Mouse (Mus musculus) spleen, adult 2 months (tissue): ENCODE measurements at regions not wholly inside any gene's neighbourhood (a gene's known extent, or its start where the extent isn't known, plus 50 kb on each side); places are given as distances from the start of the nearest gene placed in this dataset.

ENCODE experiments used
- CTCF ChIP-seq: fragments of 200-500 bp; IDR thresholded peaks from 2 replicates; pipeline ENCODE4 v1.5.1; 2011; ENCODE audit warnings: mild to moderate bottlenecking, inconsistent platforms; ENCODE audit not compliant: insufficient read depth, insufficient read length, insufficient replicate concordance; ENCODE audit errors: extremely low read depth
- POLR2A ChIP-seq: fragments of 200-500 bp; IDR thresholded peaks from 2 replicates; pipeline ENCODE4 v1.6.1; 2011; ENCODE audit warnings: low read depth, low read length, inconsistent platforms

DNA sequence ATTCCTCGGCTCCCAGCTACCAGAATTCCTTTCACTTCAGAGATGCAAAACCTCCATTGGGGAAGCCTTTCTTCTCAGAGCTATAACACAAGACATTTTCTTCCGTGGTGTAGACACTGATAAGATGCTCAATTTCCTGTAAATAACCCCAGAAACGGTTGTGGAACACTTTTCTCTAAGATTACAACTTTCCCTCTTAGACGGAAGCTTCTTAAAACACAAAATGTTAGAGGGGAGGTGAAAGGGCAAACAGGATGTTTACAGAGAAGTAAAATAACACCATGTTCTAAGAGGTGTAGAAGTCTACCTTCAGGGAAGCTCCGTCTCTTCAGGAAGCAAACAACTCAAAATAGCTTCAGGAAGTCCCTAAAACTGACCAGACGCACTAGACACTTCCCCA is 65.4 kb upstream of the Sv2b start:
- TF ChIP-seq CTCF = no peak
- no peak for TF ChIP-seq POLR2A
